Mouse (Mus musculus): Measurements from ENCODE around the gene Knop1.

DNA sequence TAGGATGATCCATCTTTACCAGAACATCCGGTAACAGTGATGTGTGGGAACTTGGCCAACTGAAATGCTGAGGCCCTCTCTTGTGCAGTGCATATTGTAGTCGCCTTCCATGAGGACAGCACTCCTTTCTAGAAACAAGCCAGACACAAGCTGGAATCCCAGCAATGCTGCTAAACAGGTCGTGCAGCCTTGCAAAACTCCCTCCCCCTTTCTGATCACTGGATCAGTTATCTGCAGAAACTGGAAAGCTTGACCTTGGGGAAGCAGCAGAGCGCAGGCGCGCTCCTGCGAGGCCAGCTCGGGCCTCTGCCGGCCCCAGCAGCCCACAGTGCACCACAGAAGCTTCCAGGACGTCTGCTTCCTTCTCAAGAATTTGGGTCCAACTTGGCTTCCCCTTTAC lies 7.3 kb downstream of the Knop1 start:
- TF ChIP-seq ETS1 (conservative IDR thresholded peaks at IDR 0.05; ENCODE audit: low read depth, low read length) (no peak), GABPA (IDR thresholded peaks at IDR 0.05; ENCODE audit: insufficient replicate concordance, low read depth, low read length) (no peak), ZMIZ1 (IDR thresholded peaks at IDR 0.05; ENCODE audit: low read depth, low read length) (no peak), E2F4 (IDR thresholded peaks at IDR 0.05; ENCODE audit: insufficient replicate concordance, low read depth, low read length) (no peak)
